18 mouse cellular contexts compared by ENCODE assay signal in the genomic region with DNA sequence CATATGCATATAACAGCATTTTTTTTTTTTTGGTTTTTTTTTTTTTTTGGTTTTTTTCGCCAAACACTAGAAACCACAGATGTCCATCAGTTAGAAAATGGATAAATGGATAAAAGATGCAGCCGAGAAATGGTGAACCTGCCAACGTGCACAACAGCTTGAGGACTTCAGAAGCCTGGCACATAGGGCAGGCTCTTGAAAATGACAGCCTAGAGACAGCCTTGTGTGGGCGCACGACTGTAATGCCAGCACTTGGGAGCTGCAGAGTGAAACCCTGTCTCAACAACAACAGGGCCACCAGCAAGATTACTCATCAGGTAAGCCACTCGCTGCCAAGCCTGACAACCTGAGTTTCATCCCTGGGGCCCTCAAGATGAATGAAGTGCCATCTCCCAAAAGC. TPM values are rescaled to one million over a fixed set of nuclear protein-coding genes. Genes with fewer than 3 reads are reported as not detected.
"Had no signal": no experiment of that assay in that cellular context is flagged by ENCODE, and none has a peak within 500 bp of the region (broad histone marks: within the 10 kb centered on the region; RNA-seq: fewer than 3 reads in every experiment).

No protein-coding gene starts in this region.

- H3K4me2 ChIP-seq: kidney, embryonic 15.5 days; limb, embryonic 13.5 days; liver, embryonic 12.5 days; lung, embryonic 14.5 days; midbrain, embryonic 11.5 days; midbrain, embryonic 15.5 days had no signal

- DNase-seq: kidney, postnatal 14 days; layer of hippocampus, adult 9-11 months; layer of hippocampus, postnatal 36 days; lung, embryonic 14.5 days; lung, postnatal 14 days; right cerebral cortex, postnatal 14 days; thymus, postnatal 4 days had no signal

- H3K36me3 ChIP-seq: kidney, embryonic 15.5 days; limb, embryonic 13.5 days; liver, embryonic 12.5 days; midbrain, embryonic 15.5 days had no signal

- H3K9me3 ChIP-seq: kidney, embryonic 15.5 days; liver, embryonic 12.5 days; midbrain, embryonic 15.5 days had no signal

- H3K4me3 ChIP-seq: kidney, embryonic 15.5 days; limb, embryonic 13.5 days; liver, embryonic 12.5 days; megakaryocyte, embryonic 14.5 days; midbrain, embryonic 15.5 days had no signal

- ATAC-seq: liver, embryonic 12.5 days; midbrain, embryonic 15.5 days had no signal

- H3K27me3 ChIP-seq: kidney, embryonic 15.5 days; limb, embryonic 13.5 days; midbrain, embryonic 15.5 days had no signal

- H3K9ac ChIP-seq: kidney, embryonic 15.5 days; limb, embryonic 13.5 days; liver, embryonic 12.5 days; lung, embryonic 14.5 days; midbrain, embryonic 15.5 days had no signal

- H3K4me1 ChIP-seq: liver, embryonic 12.5 days; megakaryocyte, embryonic 14.5 days; midbrain, embryonic 15.5 days had no signal

- H3K27ac ChIP-seq: kidney, embryonic 15.5 days; liver, embryonic 12.5 days; macrophage; midbrain, embryonic 15.5 days had no signal

RNA-seq across cellular contexts. Expression of gene Islr, which starts 34.7 kb away (rescaled TPM):
- polyA plus RNA-seq: macrophage had no signal

RNA-seq across cellular contexts. Expression of gene Islr2, which starts 34.7 kb away (rescaled TPM):
- polyA plus RNA-seq: liver, embryonic 16.5 days; lung, embryonic 14.5 days; macrophage; thymus, postnatal 0 days had no signal

RNA-seq across cellular contexts. Expression of gene Ccdc33, which starts 50.8 kb away (rescaled TPM):
- polyA plus RNA-seq: liver, embryonic 12.5 days; liver, embryonic 16.5 days; lung, embryonic 14.5 days; macrophage; neural tube, embryonic 14.5 days; stomach, embryonic 16.5 days had no signal
